Mouse (Mus musculus) ES-E14 (cell line): Measurements from ENCODE around the gene Ssxb1.
"Not testable (repeated sequence)": the region's sequence is repeated elsewhere in the genome, so short reads cannot be mapped to it uniquely, and the experiment has no call there.

ENCODE experiments used
- HCFC1 ChIP-seq: IDR thresholded peaks from 2 replicates; pipeline ENCODE4 v1.6.1; 2012; ENCODE audit warnings: low read length, inconsistent platforms, borderline replicate concordance; ENCODE audit not compliant: insufficient read depth
- MAFK ChIP-seq: IDR thresholded peaks from 2 replicates; pipeline ENCODE4 v1.6.1; 2014; ENCODE audit warnings: mild to moderate bottlenecking, low read depth, low read length, inconsistent platforms; ENCODE audit not compliant: insufficient read depth

- not testable (repeated sequence) for TF ChIP-seq MAFK, HCFC1
Observed at GRCm38 (mm10) chrX:8413005-8413404, at the start of gene Ssxb1.
